Mouse (Mus musculus) embryo, embryonic 10.5 days (tissue): ENCODE results near the gene D630023F18Rik.

Experiments
- DNase-seq: peaks from one replicate; pipeline ENCODE4 v3.0.0-alpha.2; 2015; ENCODE audit warnings: low spot score

D630023F18Rik gene

DNA sequence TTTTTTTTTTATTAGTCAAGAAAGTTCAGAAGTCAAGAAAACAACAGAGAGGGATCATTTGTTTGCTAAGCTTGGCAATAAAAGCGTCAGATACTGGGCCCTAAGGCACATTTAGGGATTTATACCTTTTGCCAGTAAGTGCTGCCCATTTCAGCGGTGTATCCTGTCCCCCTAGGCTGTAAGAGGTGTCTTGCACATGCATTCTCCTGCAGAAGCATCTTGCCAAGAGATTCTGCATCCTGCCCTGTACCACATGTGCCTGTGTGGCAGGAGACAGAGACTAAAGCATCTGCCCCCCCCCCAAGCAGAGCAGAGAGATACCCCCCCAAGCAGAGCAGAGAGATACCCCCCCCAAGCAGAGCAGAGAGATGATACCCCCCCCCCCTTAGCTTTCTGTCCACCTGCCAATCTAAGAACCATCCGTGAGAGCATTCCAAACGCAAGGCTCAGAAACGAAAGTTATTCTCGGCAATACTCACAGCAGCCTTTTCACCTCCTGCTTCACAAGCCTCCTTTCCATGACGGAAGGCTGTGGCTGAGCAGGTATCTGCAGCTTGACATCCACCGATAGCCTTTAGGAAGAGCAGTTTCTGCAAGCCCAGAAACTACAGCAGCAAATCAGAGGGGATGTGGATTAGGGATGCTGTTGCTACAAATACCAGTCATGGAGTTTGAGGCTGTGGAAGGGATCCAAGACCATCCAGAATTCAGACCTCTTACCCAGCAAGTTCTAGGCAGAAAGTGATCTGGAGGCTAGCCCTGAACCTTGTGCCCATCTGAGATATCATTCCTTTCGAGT is at the start of gene D630023F18Rik:
TSS of gene D630023F18Rik (minus strand) at position 641 of the 799 bp plus-strand sequence.
- DNase-seq: peak; percentile 6

DNA sequence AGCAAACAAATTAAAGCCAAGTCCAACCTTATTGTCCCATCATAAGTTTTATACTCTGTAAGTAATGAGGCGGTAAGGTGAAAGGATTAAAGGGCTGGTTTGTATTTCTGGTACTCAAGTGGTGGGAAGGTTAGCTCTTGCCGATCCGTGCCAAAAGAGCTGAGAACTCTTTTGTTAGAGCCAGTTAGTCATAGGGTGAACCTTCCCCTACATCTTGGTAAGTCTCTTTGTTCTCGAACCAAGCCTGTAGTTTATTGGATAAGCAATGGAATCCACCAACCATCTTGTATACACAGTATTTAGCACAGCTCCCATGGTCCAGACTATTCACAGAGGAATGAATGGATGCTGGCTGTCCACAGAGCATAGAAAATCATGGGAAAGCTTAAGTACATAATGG is 48.6 kb upstream of the D630023F18Rik start:
- DNase-seq: no peak

DNA sequence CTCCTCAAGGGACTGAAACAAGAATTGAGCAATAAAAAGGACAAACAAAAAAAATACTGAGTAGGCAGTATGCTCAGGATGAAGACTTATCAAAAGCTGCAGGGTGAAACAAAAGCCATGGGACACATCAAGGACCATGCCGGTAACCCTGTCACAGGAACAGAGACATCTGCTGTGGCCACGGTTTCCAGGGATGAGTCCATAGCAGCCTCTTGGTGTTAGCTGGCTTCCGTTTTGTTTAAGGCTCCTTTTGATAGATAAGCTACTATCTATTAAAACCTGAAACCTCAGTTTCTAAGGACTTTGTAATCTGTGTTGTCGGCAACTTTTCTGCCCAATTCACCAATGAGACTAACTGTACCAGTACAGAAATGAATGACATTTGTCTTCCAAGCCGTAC is 46.9 kb upstream of the D630023F18Rik start:
- no peak for DNase-seq

DNA sequence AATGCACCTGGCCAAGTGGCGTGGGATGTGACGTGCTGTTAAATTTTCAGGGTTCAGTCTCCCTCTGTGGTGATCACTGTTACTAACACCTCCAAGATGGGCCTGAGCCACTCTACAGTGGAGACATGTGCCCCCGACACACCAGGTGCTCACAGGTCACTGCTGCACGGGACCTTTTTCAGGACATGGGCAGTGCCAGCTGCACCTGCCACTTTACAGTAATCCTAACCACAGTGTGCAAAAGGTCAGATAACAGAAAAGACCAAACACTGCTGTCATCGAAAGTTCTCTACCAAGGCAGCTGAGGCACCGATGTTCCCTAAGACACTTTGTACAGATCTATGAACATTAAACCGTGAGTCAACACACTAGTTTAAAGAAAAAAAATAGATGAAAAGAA is 46.5 kb upstream of the D630023F18Rik start:
- no peak for DNase-seq

DNA sequence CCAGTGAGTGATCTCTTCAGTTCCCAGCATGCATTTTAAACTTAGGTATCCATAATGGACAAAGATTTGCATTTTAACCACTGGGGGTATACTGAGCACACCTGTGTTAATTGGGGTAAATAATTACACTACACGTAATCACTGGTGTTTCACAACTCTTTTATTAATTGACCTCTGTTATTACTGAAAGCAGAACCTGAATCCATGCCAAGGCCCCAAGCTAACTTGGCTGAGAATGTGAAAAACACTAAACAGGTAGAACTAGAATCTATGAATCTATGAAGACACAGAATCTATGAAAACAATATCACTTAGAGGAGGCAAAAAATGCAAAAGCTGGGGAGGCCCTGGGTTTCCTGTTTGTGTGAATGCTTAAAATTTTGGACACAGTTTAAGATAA is 44.5 kb upstream of the D630023F18Rik start:
- no peak for DNase-seq

DNA sequence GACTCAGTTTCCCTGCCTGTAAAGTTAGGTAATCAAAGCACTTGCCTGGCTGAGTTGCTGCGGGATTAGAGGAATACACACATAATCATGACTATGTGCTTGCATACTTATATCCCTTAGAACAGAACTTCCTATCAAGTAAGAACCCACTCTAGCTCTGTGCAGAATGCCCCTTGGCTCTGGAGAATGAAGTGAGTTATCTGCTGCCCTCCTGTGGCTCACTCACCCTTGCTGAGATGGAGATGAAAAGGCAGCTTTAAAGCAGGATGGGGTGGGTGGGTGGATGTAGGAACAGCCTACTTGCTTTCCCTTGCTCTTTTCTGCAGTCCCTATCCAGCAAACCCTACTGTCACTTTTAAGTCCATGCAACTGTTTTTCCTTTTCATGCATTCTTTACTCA is 39.2 kb upstream of the D630023F18Rik start:
- no peak for DNase-seq

DNA sequence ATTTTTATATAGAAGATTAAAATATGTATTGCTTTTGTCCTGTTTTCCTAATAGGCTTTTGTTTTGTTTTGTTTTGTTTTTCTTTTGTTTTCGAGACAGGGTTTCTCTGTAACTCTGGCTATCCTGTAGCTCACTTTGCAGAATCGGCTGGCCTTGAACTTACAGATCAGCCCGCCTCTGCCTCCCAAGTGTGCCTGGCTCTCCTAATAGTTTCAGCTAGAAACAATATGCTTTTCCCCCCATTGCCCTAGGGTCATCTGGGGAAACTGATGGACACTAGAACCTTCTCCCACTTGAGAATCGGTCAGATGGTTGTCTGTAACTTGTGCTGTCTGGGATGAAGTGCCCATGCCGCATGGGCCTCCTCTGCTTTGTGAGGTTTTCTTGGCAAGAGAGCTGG is 33.1 kb upstream of the D630023F18Rik start:
- no peak for DNase-seq

DNA sequence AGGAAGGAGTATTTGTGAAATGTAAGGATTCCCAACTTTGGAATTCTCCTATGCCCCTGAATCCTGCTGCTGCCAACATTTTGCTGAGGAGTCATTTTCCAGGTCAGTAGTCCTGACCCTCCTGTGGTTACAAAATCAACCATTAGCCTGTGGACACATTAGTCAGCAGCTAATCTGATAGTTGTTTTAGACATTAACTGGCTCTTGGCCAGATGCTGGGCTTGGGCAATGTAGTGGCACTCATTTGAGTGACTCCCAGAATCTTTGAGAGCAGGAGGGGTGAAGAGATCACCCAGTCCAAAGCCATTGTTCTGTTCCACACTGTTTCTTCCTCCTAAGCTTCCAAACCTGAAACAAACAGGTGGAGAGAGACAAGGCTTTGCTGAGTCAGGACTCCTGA is 31.8 kb upstream of the D630023F18Rik start:
- DNase-seq: no peak

DNA sequence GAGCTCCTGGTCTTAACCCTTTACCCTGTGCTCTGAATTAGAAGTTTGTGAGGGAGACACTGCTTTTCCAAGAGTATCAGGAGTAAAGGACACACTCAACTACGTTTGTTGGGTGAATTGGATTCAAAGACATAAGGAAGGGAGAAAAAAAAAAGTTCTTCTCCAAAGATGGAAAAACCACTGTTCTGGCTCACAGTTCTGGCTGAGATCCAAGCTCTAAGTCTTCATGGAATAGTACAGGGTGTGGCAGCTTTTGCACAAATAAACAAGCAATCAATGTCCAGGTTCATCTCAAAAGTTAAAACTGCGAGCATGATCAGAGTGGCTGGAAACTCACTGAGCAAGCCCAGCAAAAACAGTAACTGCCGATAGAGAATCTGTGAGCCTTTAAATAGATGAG is 25.0 kb upstream of the D630023F18Rik start:
- no peak for DNase-seq

DNA sequence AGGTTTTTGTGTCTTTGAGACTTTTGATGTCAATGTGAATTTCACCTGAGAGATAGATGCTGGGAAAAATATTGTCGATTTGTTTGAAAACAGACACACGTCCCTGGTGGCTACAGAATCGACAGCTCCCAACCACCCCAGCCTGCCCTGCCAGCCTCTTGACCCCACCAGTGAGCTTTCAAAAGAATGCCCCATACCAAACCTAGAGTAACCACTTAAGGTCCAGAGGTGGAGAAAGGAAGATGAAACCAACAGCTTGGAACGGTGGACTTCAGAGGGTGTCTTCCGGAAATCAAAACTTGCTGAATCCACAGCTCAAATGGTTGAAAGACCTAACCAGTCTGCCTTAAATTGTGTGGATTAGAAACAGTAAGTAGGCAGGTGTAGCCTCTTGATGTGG is 24.3 kb upstream of the D630023F18Rik start:
- no peak for DNase-seq

DNA sequence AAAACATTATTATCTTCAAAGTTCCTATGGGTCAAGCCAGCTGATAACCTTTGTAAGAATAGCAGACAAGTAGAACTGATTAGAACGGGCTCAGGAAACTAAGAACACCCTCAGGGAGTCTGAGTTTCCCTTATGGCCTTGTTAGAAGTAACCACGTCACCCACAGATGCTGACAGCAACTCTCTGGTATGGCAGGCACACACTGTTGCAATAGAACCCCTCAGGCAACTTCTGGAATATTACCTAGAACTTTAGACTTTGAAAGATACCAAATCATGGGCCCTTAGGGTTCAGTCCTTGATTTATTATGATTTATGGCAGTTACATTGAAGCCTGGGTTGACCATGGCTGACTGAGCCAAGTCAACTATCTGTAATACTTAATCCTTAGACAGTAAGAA is 23.6 kb upstream of the D630023F18Rik start:
- DNase-seq: no peak

DNA sequence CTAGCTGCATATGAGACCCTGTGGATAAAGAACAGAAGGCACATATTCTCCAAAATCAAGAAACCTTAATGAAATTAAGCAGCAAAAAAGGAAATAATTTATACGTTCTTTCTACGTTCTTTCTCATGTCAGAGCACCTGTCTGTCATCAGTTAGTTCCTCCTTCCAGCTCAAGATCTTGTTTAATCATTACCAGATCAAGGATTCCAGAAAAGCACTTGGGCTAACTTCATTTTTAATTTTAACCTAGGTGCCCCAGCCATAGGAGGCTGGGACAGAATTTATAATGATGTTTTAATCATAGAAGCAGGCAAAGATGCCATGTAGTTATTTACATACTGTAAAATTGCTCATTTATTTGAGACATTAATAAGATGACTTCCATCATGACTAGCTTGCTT is 21.8 kb upstream of the D630023F18Rik start:
- DNase-seq: no peak

DNA sequence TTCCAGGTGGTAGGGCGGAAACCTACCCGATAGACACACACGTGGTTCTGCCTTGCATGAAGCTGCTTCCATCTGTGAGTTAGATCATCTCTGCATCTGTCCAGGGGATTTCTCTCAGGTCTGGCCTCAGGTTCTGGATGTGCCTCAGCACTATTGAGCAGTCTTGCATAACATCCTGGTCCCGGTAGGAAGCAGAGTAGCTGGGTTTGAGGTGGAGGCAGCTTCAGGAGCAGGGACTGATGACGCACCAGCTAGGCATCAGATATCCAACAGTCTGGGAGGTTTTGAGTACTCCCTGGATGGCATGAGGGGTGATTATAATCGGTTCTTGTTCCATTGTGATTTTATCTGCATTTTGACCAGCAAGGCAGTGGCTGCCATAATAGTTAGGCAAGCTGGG is 14.5 kb upstream of the D630023F18Rik start:
- no peak for DNase-seq

DNA sequence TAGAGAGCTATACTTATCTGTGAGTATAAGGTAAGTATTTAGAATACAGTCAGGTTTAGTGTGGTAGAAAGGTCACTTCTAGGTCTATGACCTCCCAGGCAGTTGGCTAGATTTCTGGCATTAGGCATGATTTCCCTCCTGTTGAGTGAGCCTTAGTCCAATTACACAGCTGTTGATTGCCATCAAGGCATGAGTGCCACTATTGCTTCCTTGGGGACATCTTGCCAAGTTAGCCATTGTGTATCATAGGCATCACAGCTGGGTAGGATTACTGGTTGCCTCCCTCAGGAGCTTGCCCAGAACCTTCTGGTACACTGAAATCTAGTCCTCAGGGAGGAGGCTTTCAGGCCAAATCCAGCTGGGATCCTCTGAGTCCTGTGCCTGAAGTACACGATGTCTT is 9.8 kb upstream of the D630023F18Rik start:
- DNase-seq: no peak

DNA sequence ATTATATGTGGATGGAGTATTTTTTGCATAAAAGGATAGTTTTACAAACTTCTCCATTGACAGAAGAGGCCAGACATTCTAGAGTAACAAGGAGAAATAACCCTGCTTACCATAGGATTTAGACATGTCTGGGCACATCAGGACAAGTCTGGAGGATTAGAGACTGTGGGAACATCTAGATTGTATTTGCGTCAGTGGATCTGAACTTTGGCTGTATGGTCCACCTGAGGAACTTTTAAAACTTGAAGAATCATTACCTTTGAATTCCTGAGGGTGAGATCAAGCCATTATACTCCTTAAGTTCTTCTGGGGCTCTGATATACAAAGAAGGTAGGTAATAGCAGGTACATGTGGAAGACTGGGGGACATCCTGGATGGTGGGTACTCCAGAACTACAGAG is 8.7 kb upstream of the D630023F18Rik start:
- DNase-seq: no peak

DNA sequence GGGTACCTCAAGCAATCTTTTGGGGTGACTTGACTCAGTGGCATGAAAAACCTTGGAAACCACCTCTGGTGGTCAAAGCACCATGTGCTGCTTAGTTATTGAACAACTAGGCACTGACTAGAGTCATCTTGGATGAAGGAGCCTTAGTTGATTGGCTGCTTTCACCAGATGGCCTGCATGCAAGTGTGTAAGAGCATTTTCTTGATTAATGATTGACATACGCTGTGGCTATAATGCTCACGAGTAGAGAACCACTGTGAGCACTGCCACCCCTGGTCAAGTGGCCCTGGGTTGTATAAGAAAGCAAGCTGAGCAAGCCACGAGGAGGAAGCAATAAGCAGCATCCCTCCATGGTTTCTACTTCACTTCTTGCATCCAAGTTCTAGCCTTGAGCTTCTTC is 7.2 kb upstream of the D630023F18Rik start:
- no peak for DNase-seq

DNA sequence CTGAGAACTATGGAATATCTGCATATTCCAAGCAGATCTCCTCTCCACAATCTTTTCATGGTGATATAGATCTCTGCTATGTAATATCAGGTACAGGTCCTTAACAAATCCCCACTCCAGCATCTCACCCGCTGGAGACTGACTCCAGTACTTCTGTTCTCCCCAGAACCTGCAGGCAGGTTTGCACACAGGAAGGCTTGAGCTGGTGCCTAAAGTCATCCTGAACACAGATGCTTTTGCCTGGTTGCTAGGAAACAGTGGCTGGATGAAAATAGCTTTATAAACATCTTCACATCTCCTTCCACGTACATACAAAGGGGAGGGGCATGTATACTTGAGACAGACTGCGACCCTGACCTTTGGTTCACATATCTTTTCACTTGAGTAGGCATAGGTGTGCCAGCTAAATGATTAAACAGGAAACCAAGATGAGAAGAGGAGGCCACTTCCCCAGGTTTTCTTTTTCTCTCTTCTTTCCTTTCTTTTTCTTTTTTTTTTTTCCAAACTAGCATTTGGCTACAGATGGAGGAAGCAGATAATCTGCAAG is 6.7 kb upstream of the D630023F18Rik start:
- DNase-seq: no peak

DNA sequence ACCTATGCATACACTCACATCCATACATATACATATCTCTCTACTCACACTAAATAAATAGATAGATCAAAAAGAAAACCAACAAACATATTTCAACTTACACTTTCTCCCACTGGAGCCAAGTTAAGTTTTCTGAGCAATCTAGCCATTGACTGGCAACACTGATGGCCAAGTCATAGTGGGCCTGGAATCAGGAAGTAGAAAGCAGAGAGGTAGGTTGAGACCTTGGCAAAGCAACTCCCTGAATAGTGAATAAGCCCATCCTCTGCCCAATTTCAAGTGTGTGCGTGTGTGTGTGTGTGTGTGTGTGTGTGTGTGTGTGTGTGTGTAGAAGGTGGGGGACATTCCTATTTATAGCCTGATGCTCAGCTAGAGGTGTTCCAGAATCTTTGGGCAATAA is 3.6 kb downstream of the D630023F18Rik start, which contains the start of gene Gm28845:
TSS of gene Gm28845 (minus strand) at position 121 of the 400 bp plus-strand sequence.
- DNase-seq: no peak

DNA sequence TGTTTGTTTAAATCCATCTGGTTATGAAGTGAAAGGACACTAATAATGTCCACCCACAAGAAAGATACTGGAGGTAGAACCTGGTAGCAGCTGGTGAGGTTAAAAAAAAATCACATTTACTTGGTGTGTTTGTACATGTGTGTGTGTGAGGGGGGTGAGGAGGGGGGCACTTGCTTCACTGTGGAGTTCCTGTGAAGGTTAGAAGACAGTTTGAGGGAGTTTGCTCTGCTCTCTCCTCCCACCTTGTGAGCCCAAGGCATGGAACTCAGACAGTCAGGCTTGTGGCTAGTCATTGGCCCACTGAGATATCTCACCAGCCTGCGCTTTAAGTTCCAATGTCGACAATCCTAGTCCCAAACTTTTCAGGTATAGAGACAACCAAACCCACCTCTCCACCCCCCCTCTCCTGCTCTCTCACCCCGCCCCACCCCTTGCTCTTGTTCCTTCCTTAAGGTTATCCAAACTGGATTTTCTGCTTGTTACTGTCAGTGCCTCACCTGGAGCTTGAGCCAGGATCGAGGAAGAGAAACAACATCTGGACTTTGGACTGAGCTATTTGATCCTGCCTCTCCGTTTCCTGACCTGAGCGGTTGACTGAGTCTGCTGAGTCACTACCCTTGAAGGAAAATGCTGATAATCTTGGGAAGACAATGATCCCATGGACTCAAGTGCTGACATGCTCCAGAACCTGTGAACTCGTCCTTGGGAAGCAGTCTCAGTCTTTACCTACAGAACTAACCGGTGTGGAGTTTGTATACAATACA is 4.7 kb downstream of the D630023F18Rik start:
- no peak for DNase-seq

DNA sequence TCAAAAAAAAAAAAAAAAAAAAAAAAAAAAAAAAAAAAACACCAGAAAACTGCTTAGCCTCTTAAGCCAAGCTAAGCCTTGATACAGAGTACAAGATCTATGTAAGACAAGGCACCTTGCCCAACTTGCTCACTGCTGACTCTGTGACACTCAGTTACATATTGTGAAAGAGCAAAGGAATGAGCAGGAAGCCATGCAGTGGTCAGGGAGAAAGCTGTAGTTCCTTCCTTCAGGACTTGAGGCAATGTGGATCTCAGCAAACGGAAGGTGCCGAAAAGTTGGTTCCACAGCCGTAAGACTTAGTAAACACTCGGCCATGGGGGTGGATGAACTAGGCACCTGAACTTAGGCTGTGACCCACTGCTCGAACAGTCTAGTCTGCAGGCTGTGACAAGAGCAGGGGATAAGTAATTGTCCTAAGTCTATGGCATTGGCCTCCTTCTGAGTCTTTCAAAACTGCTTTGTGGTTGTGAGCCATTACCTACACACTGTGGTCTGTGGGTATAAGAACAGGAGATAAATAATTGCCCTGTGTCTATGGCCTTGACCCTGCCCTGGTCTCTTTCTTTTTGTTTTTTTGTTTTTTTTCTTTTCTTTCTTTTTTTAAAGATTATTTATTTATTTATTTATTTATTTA is 9.4 kb downstream of the D630023F18Rik start:
- no peak for DNase-seq

DNA sequence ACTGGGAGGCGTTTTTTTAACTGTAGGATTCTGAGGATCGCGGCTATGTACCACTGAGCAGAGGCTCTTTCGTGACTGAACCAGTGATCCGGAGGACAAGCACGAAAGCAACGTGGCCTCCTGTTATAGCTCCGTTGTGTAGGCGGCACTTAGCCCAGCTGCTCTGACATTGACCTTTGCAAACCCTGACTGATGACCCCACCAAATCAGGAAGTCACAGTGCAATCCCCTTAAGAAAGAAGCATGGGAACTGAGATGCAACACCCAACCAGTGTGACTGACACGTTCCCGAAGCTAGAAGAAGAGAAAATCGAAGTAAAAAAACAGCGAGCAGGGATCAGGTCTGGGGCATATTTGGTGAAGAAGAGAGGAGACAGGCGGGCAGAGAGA is 10.2 kb downstream of the D630023F18Rik start:
- peak; percentile 35 for DNase-seq

DNA sequence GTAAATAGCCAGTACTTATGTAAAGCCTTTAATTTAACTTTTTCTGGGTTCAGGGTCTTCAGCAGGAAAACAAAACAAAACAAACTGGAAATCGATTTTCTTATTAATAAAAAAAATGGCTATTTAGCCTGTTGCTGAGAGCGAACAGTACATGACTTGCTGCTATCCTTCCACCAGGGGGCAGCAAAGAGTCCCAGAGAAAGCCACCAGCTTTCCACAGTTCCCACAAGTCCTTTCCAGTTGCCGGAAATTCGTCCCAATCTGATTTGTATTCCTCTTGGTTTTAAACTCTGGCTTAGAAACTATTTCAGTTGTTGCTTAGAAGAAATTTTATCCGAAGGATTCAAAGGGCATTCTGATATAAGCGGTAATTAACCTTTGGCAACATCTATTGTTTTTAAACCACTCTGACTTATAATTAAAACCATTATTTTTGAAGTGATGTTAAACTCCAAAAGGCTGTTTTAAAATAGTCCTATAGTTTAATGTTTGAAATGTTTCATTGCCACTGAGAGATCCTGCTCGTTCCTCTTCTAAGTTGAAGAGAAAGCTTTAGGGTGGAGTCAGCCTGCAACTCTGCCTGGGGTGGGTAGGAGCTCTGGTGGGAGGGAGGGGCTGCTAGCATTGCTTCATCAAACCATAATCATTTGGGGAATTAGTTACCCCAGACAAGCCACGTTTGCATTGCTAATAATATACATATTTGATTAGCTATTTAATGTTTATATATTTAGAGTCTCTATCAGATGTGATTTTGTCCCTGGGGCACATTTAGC is 10.8 kb downstream of the D630023F18Rik start:
- peak; percentile 96 for DNase-seq
